Mouse (Mus musculus): ENCODE data around the gene Xrcc2. TPM values are rescaled to one million over a fixed set of nuclear protein-coding genes. Genes with fewer than 3 reads are reported as not detected.
"Not testable (repeated sequence)": the region's sequence is repeated elsewhere in the genome, so short reads cannot be mapped to it uniquely, and the experiment has no call there.

The Xrcc2 gene
- polyA plus RNA-seq, 1 experiment from 2014 or later, result 10.2 TPM

GRCm38 (mm10) chr5:25735861-25736260, 30.2 kb upstream of the Xrcc2 start:
- Histone ChIP-seq H3K4me1 (ENCODE audit: control insufficient read depth, insufficient read depth, low read length) (no peaks in the 10 kb centered on the region), H3K4me3 (ENCODE audit: low read depth, low read length) (no peak overlapping the region), H3K9me3 (ENCODE audit: control insufficient read depth, low read length) (no peaks in the 10 kb centered on the region), H3K9ac (ENCODE audit: low read length) (no peak overlapping the region), H3K36me3 (ENCODE audit: control insufficient read depth, insufficient read depth, low read length) (no peaks in the 10 kb centered on the region), H3K27me3 (ENCODE audit: control insufficient read depth, insufficient read depth, low read length) (no peaks in the 10 kb centered on the region), H3K27ac (ENCODE audit: low read depth, low read length) (no peak overlapping the region), H3K4me2 (no peak overlapping the region)
- WGBS, result 71% methylated on average over 2 of the region's 2 CpGs
- no peak for ATAC-seq (ENCODE audit: low FRiP score)
- no peak for DNase-seq (ENCODE audit: low spot score, missing footprints)

- H3K36me3 ChIP-seq (ENCODE audit: control insufficient read depth, insufficient read depth, low read length), result no peaks in the 10 kb centered on the region
- no peak overlapping the region for H3K9ac ChIP-seq (ENCODE audit: low read length)
- ATAC-seq (ENCODE audit: low FRiP score) (no peak), DNase-seq (ENCODE audit: low spot score, missing footprints) (no peak)
- H3K4me3 ChIP-seq (ENCODE audit: low read depth, low read length), result no peak overlapping the region
- WGBS, result 19% methylated on average over 1 of the region's 1 CpGs
- no peak overlapping the region for H3K4me2 ChIP-seq
- no peaks in the 10 kb centered on the region for H3K27me3 ChIP-seq (ENCODE audit: control insufficient read depth, insufficient read depth, low read length)
- no peaks in the 10 kb centered on the region for H3K4me1 ChIP-seq (ENCODE audit: control insufficient read depth, insufficient read depth, low read length)
- no peak overlapping the region for H3K27ac ChIP-seq (ENCODE audit: low read depth, low read length)
- H3K9me3 ChIP-seq (ENCODE audit: control insufficient read depth, low read length), result no peaks in the 10 kb centered on the region
Measured at GRCm38 (mm10) chr5:25734318-25734717, 28.7 kb upstream of the Xrcc2 start.

GRCm38 (mm10) chr5:25724134-25724675, 18.6 kb upstream of the Xrcc2 start:
- Histone ChIP-seq H3K36me3 (ENCODE audit: control insufficient read depth, insufficient read depth, low read length) (no peaks in the 10 kb centered on the region), H3K4me1 (ENCODE audit: control insufficient read depth, insufficient read depth, low read length) (no peaks in the 10 kb centered on the region), H3K4me2 (no peak overlapping the region), H3K27me3 (ENCODE audit: control insufficient read depth, insufficient read depth, low read length) (no peaks in the 10 kb centered on the region), H3K9me3 (ENCODE audit: control insufficient read depth, low read length) (no peaks in the 10 kb centered on the region), H3K4me3 (ENCODE audit: low read depth, low read length) (no peak overlapping the region), H3K27ac (ENCODE audit: low read depth, low read length) (no peak overlapping the region), H3K9ac (ENCODE audit: low read length) (no peak overlapping the region)
- DNase-seq (ENCODE audit: low spot score, missing footprints) (no peak), ATAC-seq (ENCODE audit: low FRiP score) (no peak)
- 36% methylated on average over 1 of the region's 1 CpGs for WGBS

- no peaks in the 10 kb centered on the region for H3K9me3 ChIP-seq (ENCODE audit: control insufficient read depth, low read length)
- H3K9ac ChIP-seq (ENCODE audit: low read length), result no peak overlapping the region
- H3K4me3 ChIP-seq (ENCODE audit: low read depth, low read length), result no peak overlapping the region
- no peak overlapping the region for H3K27ac ChIP-seq (ENCODE audit: low read depth, low read length)
- H3K4me2 ChIP-seq, result no peak overlapping the region
- 74% methylated on average over 2 of the region's 2 CpGs for WGBS
- H3K27me3 ChIP-seq (ENCODE audit: control insufficient read depth, insufficient read depth, low read length), result no peaks in the 10 kb centered on the region
- H3K4me1 ChIP-seq (ENCODE audit: control insufficient read depth, insufficient read depth, low read length), result no peaks in the 10 kb centered on the region
- DNase-seq (ENCODE audit: low spot score, missing footprints) (peak; percentile 84), ATAC-seq (ENCODE audit: low FRiP score) (no peak)
- no peaks in the 10 kb centered on the region for H3K36me3 ChIP-seq (ENCODE audit: control insufficient read depth, insufficient read depth, low read length)
Measured at GRCm38 (mm10) chr5:25723016-25723415, 17.4 kb upstream of the Xrcc2 start.

GRCm38 (mm10) chr5:25719390-25719789, 13.8 kb upstream of the Xrcc2 start:
- Histone ChIP-seq H3K9me3 (ENCODE audit: control insufficient read depth, low read length) (no peaks in the 10 kb centered on the region), H3K4me3 (ENCODE audit: low read depth, low read length) (no peak overlapping the region), H3K36me3 (ENCODE audit: control insufficient read depth, insufficient read depth, low read length) (no peaks in the 10 kb centered on the region), H3K9ac (ENCODE audit: low read length) (no peak overlapping the region), H3K4me1 (ENCODE audit: control insufficient read depth, insufficient read depth, low read length) (no peaks in the 10 kb centered on the region), H3K4me2 (no peak overlapping the region), H3K27me3 (ENCODE audit: control insufficient read depth, insufficient read depth, low read length) (no peaks in the 10 kb centered on the region), H3K27ac (ENCODE audit: low read depth, low read length) (no peak overlapping the region)
- DNase-seq (ENCODE audit: low spot score, missing footprints), result no peak
- 84% methylated on average over 4 of the region's 4 CpGs for WGBS
- no peak for ATAC-seq (ENCODE audit: low FRiP score)

GRCm38 (mm10) chr5:25713001-25713706, 7.5 kb upstream of the Xrcc2 start:
- 94% methylated on average over 4 of the region's 4 CpGs for WGBS
- H3K9me3 ChIP-seq (ENCODE audit: control insufficient read depth, low read length); H3K36me3 ChIP-seq (ENCODE audit: control insufficient read depth, insufficient read depth, low read length); DNase-seq (ENCODE audit: low spot score, missing footprints); H3K4me3 ChIP-seq (ENCODE audit: low read depth, low read length); ATAC-seq (ENCODE audit: low FRiP score); H3K9ac ChIP-seq (ENCODE audit: low read length); H3K27ac ChIP-seq (ENCODE audit: low read depth, low read length); H3K27me3 ChIP-seq (ENCODE audit: control insufficient read depth, insufficient read depth, low read length); H3K4me2 ChIP-seq; H3K4me1 ChIP-seq (ENCODE audit: control insufficient read depth, insufficient read depth, low read length): not testable (repeated sequence)

GRCm38 (mm10) chr5:25704702-25705566, 691 bp downstream of the Xrcc2 start:
- ATAC-seq (ENCODE audit: low FRiP score) (peak; percentile 43), DNase-seq (ENCODE audit: low spot score, missing footprints) (no peak)
- Histone ChIP-seq H3K27ac (ENCODE audit: low read depth, low read length) (peak overlapping the region; percentile 31; the same call in 1 of the 2 replicates), H3K4me2 (peak overlapping the region; percentile 63), H3K27me3 (ENCODE audit: control insufficient read depth, insufficient read depth, low read length) (no peaks in the 10 kb centered on the region), H3K4me3 (ENCODE audit: low read depth, low read length) (peak overlapping the region; percentile 64), H3K9me3 (ENCODE audit: control insufficient read depth, low read length) (no peaks in the 10 kb centered on the region), H3K9ac (ENCODE audit: low read length) (peak overlapping the region; percentile 86), H3K36me3 (ENCODE audit: control insufficient read depth, insufficient read depth, low read length) (no peaks in the 10 kb centered on the region), H3K4me1 (ENCODE audit: control insufficient read depth, insufficient read depth, low read length) (peaks cover 8% of the 10 kb centered on the region)
- 24% methylated on average over 19 of the region's 19 CpGs for WGBS

GRCm38 (mm10) chr5:25697941-25698340, 7.7 kb downstream of the Xrcc2 start:
- no peaks in the 10 kb centered on the region for H3K9me3 ChIP-seq (ENCODE audit: control insufficient read depth, low read length)
- no peaks in the 10 kb centered on the region for H3K4me1 ChIP-seq (ENCODE audit: control insufficient read depth, insufficient read depth, low read length)
- WGBS, result 87% methylated on average over 7 of the region's 7 CpGs
- no peak overlapping the region for H3K4me2 ChIP-seq
- no peak overlapping the region for H3K27ac ChIP-seq (ENCODE audit: low read depth, low read length)
- DNase-seq (ENCODE audit: low spot score, missing footprints), result no peak
- ATAC-seq (ENCODE audit: low FRiP score), result no peak
- peaks cover 2% of the 10 kb centered on the region for H3K36me3 ChIP-seq (ENCODE audit: control insufficient read depth, insufficient read depth, low read length)
- no peaks in the 10 kb centered on the region for H3K27me3 ChIP-seq (ENCODE audit: control insufficient read depth, insufficient read depth, low read length)
- H3K4me3 ChIP-seq (ENCODE audit: low read depth, low read length), result no peak overlapping the region
- H3K9ac ChIP-seq (ENCODE audit: low read length), result no peak overlapping the region

GRCm38 (mm10) chr5:25696256-25696655, 9.4 kb downstream of the Xrcc2 start:
- Histone ChIP-seq H3K4me3 (ENCODE audit: low read depth, low read length) (no peak overlapping the region), H3K36me3 (ENCODE audit: control insufficient read depth, insufficient read depth, low read length) (peaks cover 2% of the 10 kb centered on the region), H3K9me3 (ENCODE audit: control insufficient read depth, low read length) (no peaks in the 10 kb centered on the region), H3K9ac (ENCODE audit: low read length) (no peak overlapping the region), H3K27ac (ENCODE audit: low read depth, low read length) (no peak overlapping the region), H3K4me1 (ENCODE audit: control insufficient read depth, insufficient read depth, low read length) (no peaks in the 10 kb centered on the region), H3K4me2 (no peak overlapping the region), H3K27me3 (ENCODE audit: control insufficient read depth, insufficient read depth, low read length) (no peaks in the 10 kb centered on the region)
- DNase-seq (ENCODE audit: low spot score, missing footprints), result no peak
- 93% methylated on average over 7 of the region's 7 CpGs for WGBS
- no peak for ATAC-seq (ENCODE audit: low FRiP score)

All from midbrain, embryonic 11.5 days (tissue).